Comparison of ENCODE assay signal across 15 mouse cellular contexts in genomic region chr2:133176411-133176810, GRCm38 (mm10).
"Had no signal": no experiment of that assay in that cellular context is flagged by ENCODE, and none has a peak within 500 bp of the region (broad histone marks: within the 10 kb centered on the region; RNA-seq: fewer than 3 reads in every experiment).

No protein-coding gene starts in this region.

- H3K36me3 ChIP-seq: limb, embryonic 13.5 days; liver, embryonic 12.5 days; midbrain, embryonic 10.5 days; neural tube, embryonic 12.5 days had no signal

- H3K27ac ChIP-seq: limb, embryonic 13.5 days; liver, embryonic 12.5 days; midbrain, embryonic 10.5 days; neural tube, embryonic 12.5 days had no signal

- H3K9ac ChIP-seq: limb, embryonic 13.5 days; liver, embryonic 12.5 days; lung, embryonic 14.5 days; neural tube, embryonic 12.5 days had no signal

- H3K27me3 ChIP-seq: limb, embryonic 13.5 days; liver, embryonic 12.5 days; neural tube, embryonic 12.5 days had no signal

- ATAC-seq: hindbrain, embryonic 16.5 days; inflammation-experienced regulatory T-cells, adult 6 months; liver, embryonic 12.5 days had no signal

- DNase-seq: left cerebral cortex, postnatal 4 days; lung, embryonic 14.5 days; lung, postnatal 10 days; lung, postnatal 4 days; midbrain, embryonic 14.5 days; right cerebral cortex, postnatal 4 days; spleen, adult 18-20 months; thymus, adult 18-20 months; thymus, postnatal 25 days had no signal

- H3K4me1 ChIP-seq: limb, embryonic 13.5 days; liver, embryonic 12.5 days; midbrain, embryonic 10.5 days; neural tube, embryonic 12.5 days had no signal

- H3K4me2 ChIP-seq: limb, embryonic 13.5 days; liver, embryonic 12.5 days; lung, embryonic 14.5 days; neural tube, embryonic 12.5 days had no signal

- H3K4me3 ChIP-seq: limb, embryonic 13.5 days; liver, embryonic 12.5 days; midbrain, embryonic 10.5 days; neural tube, embryonic 12.5 days had no signal

- H3K9me3 ChIP-seq: limb, embryonic 13.5 days; liver, embryonic 12.5 days; midbrain, embryonic 10.5 days; neural tube, embryonic 12.5 days had no signal
